Mouse (Mus musculus) WW6 (cell line): Measurements from ENCODE around the gene Tescl.

ENCODE experiments used
- DNase-seq: peaks from one replicate; pipeline ENCODE4 v3.0.0-alpha.2; 2013; ENCODE audit warnings: low read depth, low spot score

Gene Tescl

GRCm38 (mm10) chr7:24299823-24300481, 33.8 kb downstream of the Tescl start:
- DNase-seq: no peak

GRCm38 (mm10) chr7:24298973-24299708, 34.6 kb downstream of the Tescl start:
- DNase-seq: peak; percentile 63

GRCm38 (mm10) chr7:24298635-24298972, 35.1 kb downstream of the Tescl start:
- no peak for DNase-seq

DNA sequence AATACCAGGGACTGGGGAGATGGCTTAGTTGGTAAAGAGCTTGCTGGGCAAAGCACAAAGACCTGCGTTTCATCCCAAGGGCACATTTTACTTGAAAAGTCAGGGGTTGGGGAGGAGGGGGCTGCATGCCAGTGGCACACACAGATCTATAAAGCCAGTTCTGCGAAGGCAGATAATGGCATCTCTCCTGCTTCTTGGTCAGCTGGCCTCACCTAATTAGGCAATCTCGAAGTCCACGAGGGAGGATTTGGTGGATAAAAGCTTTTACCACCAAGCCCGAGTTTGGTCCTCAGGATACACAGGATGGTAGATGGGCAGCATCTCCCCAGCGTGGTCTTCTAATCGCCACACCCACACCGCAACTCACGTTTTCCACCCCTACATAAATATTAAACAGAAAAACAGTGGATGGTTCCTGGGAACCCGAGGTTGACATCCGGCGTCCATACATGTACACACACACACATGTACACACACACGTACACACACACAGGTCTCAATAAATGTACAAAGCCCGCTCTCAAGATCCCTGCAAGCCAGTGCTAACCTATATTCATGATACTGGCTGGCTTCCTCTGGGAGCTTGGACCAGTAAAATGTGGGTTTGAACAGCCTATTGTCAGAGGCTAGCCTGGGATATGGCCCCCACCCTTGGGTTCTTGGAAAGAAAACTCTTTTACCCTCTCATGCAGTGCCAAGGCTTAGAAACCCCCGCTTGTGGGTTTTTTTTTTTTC, 36.2 kb downstream of the Tescl start:
- DNase-seq: no peak

GRCm38 (mm10) chr7:24296386-24296785, 37.4 kb downstream of the Tescl start:
- no peak for DNase-seq

DNA sequence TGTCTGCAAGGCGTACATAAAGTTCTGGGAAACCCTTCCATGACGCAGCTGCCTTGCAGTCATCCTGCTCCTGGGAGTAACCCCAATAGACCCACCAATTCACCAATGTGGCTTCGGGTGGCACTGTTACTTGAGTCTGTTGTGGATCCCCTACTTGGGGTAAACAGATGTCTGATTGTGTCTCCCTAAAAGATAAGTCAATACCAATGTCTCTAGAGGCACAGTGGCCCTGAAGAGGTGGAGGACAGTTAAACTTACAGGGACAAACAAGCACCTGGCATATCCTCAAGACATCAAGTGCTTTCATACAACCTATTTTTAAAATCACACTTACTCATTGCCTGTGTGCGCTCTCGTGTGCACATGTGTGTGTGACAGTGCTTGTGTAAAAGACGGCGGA, 38.4 kb downstream of the Tescl start:
- DNase-seq: no peak

DNA sequence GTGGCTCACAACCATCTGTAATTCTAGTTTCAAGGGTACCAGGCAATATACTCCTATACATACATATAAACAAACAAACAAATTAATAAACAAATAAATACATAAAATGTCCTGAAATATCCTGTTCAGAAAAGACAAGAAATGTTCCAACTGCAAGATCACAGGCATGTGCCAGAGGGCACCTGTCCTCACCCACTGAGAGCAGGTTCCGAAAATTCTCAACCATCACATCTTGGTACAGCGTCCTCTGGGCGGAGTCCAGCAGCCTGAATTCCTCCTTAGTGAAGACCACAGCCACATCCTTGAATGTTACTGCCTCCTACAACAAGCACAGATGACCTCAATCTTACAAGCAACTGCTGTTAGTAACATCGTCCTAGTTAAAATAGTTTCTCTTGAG, 39.0 kb downstream of the Tescl start:
- no peak for DNase-seq

DNA sequence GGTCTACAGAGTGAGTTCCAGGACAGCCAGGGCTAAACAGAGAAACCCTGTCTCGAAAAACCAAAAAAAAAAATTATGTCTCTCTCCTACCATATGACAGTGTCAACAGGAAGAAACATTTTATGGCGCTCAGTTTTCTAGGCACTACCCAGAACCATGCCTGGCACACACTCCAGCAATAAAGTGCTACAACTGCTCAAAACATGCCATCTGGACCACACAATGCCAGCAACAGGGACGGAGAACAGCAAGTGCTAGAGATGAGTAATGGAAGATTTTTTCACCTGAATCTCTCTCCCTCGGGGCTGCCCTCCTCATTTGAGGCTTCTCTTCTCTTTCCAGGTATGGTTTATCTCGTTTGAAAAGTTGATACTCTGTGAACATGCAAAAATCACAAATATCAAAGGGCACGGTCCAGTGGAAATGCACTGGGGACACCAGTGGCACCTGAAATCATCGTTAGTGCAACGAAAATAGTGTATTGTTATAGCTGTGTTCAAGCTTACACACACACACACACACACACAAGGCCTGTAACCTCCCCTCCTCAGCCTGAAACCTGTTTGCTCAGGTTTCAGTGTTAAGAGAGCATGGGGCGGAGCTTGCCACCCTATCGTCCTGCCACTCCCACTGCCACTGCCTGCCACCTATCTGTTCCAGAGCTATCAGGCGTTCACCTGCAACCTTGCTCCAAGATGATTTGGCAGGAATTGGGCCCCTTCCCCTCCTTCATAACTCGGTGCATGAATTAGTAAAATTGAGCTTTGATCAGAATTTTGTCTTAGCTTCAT, 40.5 kb downstream of the Tescl start:
- no peak for DNase-seq

DNA sequence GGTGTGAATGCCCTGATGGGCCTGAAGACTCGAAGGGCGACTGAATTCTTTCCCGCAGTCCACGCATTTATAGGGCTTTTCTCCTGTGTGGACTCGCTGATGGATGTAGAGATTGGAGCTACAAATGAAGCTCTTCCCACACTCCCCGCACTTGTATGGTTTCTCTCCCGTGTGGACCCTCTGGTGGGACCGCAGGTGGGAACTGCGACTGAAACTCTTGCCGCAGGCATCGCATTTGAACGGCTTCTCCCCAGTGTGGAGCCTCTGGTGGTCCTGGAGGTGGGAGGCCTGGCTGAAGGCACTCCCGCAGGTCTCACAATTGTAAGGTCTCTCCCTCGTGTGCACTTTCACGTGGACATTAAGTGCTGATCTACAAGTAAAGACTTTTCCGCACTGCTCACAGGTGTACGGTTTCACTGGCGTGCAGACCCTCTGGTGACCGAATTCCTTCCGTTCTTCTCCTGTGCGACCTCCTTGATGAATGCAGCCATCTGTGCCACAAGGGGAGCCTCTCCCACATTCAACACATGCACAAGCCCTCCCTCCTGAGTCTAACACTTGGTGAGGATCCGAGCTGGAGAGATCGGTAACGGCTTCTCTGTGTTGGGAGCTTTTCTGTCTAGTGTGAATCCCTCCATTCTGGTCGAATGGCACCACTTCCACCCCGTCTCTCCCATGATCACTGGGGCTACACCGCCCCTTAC, 42.2 kb downstream of the Tescl start:
- DNase-seq: no peak

GRCm38 (mm10) chr7:24290106-24290693, 43.5 kb downstream of the Tescl start:
- DNase-seq: no peak

GRCm38 (mm10) chr7:24288512-24288911, 45.2 kb downstream of the Tescl start:
- DNase-seq: no peak

- DNase-seq: no peak
Measured at GRCm38 (mm10) chr7:24287670-24288069, 46.1 kb downstream of the Tescl start.

GRCm38 (mm10) chr7:24286916-24287315, 46.8 kb downstream of the Tescl start:
- DNase-seq: no peak

GRCm38 (mm10) chr7:24286090-24286489, 47.6 kb downstream of the Tescl start:
- DNase-seq: no peak
